Mouse (Mus musculus): Measurements from ENCODE around the gene Actg2.

GRCm38 (mm10) chr6:83509442-83509841, 26.6 kb downstream of the Actg2 start:
- 0 out of 2 replicates have a peak, but pooled peaks have one; percentile 19 for TF ChIP-seq CTCF (IDR thresholded peaks at IDR 0.05; ENCODE audit: extremely low read depth, insufficient read length, insufficient replicate concordance, low read depth, low read length)
- TF ChIP-seq POLR2A (IDR thresholded peaks at IDR 0.05; ENCODE audit: low read depth, low read length) = no peak
